Mouse (Mus musculus): ENCODE measurements around the gene Tab1. TPM values are rescaled to one million over a fixed set of nuclear protein-coding genes. Genes with fewer than 3 reads are reported as not detected.
"Not testable (repeated sequence)": the region's sequence is repeated elsewhere in the genome, so short reads cannot be mapped to it uniquely, and the experiment has no call there.

The Tab1 gene
- total RNA-seq, 1 experiment from 2014 or later = 14.6 TPM

- no peak for DNase-seq
Measured at GRCm38 (mm10) chr15:80105490-80106410, 27.2 kb upstream of the Tab1 start.

- no peak for DNase-seq
Measured at GRCm38 (mm10) chr15:80107143-80107542, 25.8 kb upstream of the Tab1 start.

DNA sequence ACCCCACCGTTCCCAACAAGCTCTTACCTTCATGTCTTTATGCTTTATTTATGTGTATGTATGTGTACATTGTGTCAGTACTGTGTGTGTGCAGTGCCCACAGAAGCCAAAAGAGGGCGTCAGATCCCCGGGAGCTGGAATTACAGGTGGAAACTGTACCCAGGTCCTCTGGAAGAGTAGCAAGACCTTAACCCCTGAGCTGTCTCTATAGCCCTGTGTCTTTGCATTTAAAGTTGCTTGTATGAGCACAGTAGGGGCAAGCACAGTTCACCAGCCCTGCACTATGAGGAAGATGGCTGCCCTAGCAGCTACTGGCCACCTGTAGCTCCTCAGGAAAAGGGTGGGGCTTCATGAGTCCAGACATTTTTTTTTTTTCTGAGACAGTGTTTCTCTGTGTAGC, 25.4 kb upstream of the Tab1 start:
- DNase-seq = no peak

GRCm38 (mm10) chr15:80111436-80111835, 21.5 kb upstream of the Tab1 start:
- DNase-seq = no peak

GRCm38 (mm10) chr15:80112499-80112898, 20.4 kb upstream of the Tab1 start:
- no peak for DNase-seq

DNA sequence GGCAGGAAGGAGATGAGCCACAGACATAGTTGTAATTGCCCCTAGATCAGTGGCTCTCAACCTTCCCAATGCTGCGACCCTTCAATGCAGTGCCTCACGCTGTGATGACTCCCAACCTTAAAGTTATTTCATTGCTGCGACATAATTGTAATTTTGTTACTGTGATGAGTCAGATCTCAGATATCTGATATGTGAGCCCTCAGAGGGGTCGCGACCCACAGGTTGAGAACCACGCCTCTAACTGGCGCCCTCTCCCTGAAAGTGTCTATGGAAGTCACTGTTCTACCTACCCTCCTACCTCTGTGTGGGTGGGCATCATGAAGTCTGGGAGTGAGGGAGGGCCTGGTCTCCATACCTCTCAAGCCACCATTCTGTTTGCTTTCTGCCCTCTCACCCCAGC, 18.5 kb upstream of the Tab1 start:
- DNase-seq = no peak

DNA sequence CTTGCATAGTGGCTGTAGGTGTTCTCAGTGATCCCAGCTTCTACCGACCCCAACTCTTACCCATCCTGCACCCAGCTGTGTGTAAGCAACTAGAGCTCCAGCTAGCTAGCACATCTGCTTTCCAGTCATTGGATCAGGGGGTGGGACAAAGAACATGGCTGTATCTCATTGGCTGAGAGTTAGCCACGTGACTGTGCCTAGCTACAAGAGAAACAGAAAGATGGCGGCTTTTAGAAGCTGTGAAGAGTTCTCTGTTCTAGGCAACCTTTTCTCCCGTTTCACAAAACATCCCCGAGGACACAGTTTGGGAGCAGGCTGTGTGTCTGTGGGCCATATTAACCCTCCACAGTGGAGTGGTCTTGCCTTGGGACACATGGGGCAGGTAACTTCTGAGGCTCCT, 17.7 kb upstream of the Tab1 start:
- no peak for DNase-seq

DNA sequence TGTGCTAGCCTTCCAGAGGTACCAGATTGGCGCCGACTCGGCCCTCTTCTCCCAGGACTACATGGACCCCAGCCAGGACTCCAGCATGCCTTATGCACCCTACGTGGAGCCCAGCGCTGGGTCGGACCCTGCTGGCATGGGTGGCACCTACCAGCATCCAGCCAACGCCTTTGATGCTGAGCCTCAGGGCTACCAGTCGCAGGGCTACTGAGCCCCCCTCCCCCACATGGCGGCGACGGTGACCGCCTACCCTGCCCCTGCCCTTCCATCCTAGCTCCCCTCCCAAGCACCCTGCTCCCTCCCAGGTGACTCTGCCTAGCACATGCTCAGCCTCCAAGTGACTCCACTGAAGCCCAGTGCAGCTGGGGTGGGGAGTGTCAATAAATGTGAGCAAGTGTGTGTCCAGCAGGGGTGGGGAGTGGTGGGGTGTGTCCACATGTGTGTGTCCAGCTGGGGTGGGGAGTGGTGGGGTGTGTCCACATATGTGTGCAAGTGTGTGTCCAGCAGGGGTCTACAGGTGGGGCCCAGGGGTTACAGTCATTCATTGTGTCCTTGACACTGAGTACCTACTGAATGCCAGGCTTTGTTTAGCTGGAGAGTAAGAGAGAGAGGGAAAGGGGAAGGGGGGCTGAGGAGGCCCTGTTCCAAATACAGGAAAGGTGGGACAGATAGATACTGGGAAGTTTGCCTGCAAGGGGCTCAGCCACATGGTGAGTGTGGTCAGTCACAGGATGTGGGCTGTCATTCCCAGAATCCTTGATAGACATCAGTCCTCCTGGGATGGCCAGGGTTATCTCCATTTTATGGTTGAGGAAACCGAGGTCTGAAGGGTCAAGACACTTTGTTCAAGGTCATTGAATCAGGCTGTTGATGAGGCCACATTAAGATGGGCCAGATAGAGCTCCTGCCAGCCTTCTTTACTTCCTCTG, 16.8 kb upstream of the Tab1 start:
- DNase-seq = no peak

GRCm38 (mm10) chr15:80117154-80117553, 15.8 kb upstream of the Tab1 start:
- peak; percentile 51 for DNase-seq

GRCm38 (mm10) chr15:80119076-80119475, 13.9 kb upstream of the Tab1 start:
- no peak for DNase-seq

DNA sequence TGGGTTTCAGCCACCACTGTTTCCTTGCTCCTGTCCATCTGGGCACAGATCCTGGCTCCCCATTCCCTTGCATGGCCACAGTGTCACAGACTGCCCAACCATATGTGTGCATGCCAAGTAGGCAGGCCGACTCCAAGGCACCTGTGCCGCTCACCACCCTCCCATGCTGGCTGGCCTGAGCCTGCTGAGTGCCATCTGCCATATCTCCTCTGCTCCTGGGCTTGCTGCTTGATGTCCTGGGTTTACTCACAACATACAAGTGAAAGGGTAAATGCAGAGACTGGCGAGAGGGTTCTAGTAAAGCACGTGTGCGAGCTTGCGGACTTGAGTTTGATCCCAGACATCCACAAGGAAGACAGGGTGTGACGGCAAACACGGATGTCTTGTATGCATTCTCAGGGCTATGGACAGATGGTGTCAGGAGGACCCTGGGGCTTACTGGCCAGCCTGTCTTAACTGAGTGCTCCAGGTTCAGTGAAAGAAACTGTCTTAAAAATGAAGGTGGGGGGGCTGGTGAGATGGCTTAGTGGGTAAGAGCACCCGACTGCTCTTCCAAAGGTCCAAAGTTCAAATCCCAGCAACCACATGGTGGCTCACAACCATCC, 11.1 kb upstream of the Tab1 start:
- no peak for DNase-seq

DNA sequence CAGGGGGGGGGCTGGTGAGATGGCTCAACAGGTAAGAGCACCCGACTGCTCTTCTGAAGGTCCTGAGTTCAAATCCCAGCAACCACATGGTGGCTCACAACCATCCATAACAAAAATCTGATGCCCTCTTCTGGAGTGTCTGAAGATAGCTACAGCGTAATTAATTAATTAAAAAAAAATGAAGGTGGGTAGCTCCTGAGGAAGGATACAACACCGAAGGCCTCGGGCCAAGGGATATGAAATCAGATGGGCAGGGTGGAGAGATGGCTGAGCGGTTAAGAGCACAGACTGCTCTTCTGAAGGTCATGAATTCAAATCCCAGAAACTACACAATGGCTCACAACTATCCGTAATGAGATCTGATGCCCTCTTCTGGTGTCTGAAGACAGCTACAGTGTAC, 10.5 kb upstream of the Tab1 start:
- DNase-seq = not testable (repeated sequence)

DNA sequence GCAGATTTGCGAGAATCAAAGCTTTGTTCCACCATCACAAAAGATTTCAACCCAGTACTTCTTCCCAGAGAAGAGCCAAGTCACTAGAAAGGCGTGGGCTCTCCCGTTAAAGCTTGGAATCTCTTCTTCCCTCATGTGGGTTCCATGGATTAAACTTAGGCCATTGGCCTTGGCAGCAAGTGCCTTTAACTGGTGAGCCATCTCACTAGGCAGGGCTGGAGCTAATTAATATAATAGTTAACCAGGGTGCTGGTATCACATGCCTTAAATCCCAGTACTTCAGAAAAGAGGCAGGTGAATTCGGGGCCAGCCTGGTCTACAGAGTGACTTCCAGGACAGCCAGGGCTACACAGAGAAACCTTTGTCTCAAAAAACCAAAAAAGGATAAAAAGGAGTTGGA, 8.3 kb upstream of the Tab1 start:
- no peak for DNase-seq

DNA sequence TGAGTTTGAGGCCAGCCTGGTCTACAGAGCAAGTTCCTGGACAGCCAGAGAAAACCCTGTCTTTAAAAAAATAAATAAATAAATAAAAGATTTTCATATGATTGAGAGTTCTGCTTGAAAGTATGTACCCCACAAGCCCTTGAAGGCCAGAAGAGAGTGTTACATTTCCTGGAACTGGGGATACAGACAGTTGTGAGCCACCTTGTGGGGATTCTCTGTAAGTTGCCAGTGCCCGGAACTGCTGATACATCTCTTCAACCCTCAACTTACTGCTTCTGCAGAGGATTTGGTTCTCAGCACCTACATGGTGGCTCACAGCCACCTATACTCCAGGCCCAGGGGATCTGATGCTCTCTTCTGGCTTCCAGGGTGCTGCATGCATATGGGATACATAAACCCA, 5.7 kb upstream of the Tab1 start:
- DNase-seq = no peak

DNA sequence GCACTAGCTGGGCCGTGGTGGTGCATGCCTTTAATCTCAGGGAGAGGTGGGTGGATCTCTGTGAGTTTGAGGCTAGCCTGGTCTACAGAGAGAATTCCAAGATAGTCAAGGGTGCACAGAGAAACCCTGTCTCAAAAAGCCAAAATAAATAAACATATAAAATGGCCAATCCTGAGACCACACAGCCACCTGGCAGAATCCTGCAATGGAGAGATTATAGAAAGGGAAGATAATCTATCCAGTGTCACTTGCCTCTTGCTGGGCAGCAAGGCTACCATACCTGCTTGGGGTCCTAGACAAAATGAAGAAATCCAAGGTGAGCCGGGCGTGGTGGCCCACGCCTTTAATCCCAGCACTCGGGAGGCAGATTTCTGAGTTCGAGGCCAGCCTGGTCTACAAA, 2.9 kb upstream of the Tab1 start:
- DNase-seq = no peak

DNA sequence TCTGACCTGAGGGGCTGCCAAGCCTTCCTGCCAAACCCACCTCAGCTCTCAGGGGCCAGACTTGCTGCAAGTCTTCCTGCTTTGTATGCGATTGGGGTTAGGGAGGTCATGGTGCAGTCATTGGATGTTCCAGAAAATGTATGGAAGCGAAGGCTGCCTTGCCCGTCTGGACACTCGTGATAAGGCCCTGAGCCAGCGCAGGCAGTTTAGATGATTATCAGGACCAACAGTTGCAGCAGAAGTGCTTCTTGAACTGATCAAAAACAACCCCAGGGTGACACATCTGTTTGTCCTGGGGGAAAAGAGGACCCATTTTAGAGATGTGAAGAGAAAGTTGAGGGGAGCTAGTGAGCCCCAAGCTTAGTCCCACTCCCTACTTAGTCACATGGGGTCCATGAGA, 2.2 kb upstream of the Tab1 start:
- no peak for DNase-seq

GRCm38 (mm10) chr15:80131421-80131820, 1.5 kb upstream of the Tab1 start:
- DNase-seq = no peak

GRCm38 (mm10) chr15:80132452-80132851, 475 bp upstream of the Tab1 start:
- no peak for DNase-seq

GRCm38 (mm10) chr15:80133682-80134449, 939 bp downstream of the Tab1 start:
- peak; percentile 42 for DNase-seq

DNA sequence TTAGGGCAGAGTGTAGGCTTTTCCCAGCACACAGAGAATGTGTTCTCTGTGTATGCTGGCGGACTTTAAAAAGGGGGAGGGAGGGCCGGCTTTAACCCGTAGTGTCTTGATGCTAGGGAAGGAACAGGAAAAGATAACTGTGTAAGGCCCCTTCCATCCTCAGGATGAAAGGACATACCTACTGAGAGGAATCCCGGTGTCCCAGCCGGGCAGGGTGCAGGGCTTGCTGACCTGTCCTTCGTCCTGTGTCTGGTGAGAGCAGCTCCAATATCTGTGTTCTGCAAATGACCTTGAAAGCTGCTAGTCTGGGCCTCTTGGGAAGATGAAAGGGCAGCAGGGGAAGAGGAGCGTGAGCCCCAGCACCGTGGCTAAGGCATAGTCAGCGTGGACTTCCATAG, 1.5 kb downstream of the Tab1 start:
- DNase-seq = peak; percentile 60

DNA sequence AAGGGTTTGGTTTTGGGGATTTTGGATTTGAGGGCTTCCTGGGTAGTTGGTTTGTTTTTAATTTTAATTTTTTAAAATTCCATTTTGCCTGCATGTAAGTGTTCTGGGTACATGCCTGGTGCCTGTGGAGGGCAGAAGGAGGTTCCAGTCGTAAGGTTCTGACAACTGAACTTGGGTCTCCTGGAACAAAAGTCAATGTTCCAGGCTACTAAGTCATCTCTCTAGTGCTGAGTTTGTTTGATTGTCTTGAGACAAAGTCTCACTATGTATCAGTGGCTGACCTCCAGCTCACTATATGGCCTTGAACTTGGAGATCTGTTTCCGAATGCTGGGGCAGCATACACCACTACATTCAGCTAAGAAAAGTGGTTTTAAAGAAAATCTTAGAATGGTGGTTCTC, 2.6 kb downstream of the Tab1 start:
- DNase-seq = no peak

- DNase-seq = peak; percentile 48
Measured at GRCm38 (mm10) chr15:80136645-80137044, 3.7 kb downstream of the Tab1 start.

All from adrenal gland, postnatal 14 days (tissue).